8 mouse cellular contexts compared by ENCODE assay signal in the genomic region with DNA sequence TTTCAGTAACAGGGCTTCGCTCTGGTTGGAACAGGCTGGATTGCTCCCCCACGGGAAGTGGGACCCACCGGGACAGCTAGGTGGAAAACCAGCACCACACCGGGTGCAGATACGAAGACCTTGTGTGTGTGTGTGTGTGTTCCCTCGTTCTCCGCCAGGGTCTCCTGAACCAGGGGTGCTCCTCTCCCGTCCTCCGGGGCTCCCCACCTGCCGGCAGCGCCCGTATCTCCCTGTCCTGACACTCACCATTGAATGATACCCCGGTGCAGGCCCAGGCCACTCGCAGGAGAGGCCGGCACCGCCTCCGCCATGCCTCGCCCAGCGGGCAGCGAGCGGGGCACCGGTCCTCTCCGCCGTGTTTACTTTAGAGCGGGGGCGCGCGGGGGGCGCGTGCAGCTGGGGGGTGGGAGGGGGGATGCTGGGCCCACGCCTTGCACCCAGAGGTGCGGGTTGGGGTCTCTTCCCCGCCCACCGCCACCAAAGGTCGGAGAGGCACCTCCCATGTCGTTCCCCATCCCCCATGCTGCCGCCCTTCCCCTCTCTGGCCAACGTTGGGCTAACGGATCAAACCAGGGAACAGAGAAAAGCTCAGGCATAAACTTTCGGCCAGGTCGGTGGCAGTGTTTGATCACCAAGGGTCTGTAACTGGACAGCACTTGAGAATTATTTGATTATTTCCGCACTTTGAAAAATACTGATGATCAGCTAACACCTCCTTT. TPM values are rescaled to one million over a fixed set of nuclear protein-coding genes. Genes with fewer than 3 reads are reported as not detected.
DNase-seq lines count a peak whose midpoint lies in the region; ATAC-seq and TF ChIP-seq lines count a peak whose summit lies in the region.

TSS of gene Rfx8 (minus strand) at position 366 of the 719 bp plus-strand sequence.

- no peak for TF ChIP-seq CTCF in ES-Bruce4 (IDR thresholded peaks at IDR 0.05; ENCODE audit: low read depth, low read length)
- TF ChIP-seq CTCF in cortical plate, adult 2 months (IDR thresholded peaks at IDR 0.05; ENCODE audit: extremely low read depth, insufficient read depth, low read length): no peak

- 2% methylated on average over 42 of the region's 42 CpGs for WGBS in hindbrain, embryonic 11.5 days
- 2% methylated on average over 41 of the region's 42 CpGs for WGBS in midbrain, embryonic 11.5 days

- DNase-seq in hindbrain, embryonic 11.5 days (ENCODE audit: low spot score): peak; percentile 64
- peak; percentile 95 for DNase-seq in midbrain, embryonic 11.5 days (ENCODE audit: low spot score, missing footprints)
- no peak for DNase-seq in layer of hippocampus, postnatal 25 days (ENCODE audit: extremely low spot score in 1 of 2, low spot score in 1 of 2)
- no peak for DNase-seq in left cerebral cortex, adult 9 months (ENCODE audit: low spot score in 2 of 2)

- H3K4me1 ChIP-seq in erythroblast, embryonic 14.5 days (ENCODE audit: control insufficient read depth): no peaks in the 10 kb centered on the region
- H3K4me1 ChIP-seq in ES-Bruce4 (ENCODE audit: control insufficient read depth, insufficient read depth, low read length): no peaks in the 10 kb centered on the region
- H3K4me1 ChIP-seq in cortical plate, adult 2 months (ENCODE audit: control insufficient read depth, insufficient read depth, low read length): peaks cover 2% of the 10 kb centered on the region; the same call in 1 of the 2 replicates
- H3K4me1 ChIP-seq in hindbrain, embryonic 11.5 days (replicated peaks; ENCODE audit: control insufficient read depth, insufficient read depth, low read length): peaks cover 2% of the 10 kb centered on the region; the same call in 1 of the 2 replicates
- peaks cover 3% of the 10 kb centered on the region; the same call in 1 of the 2 replicates for H3K4me1 ChIP-seq in midbrain, embryonic 11.5 days (ENCODE audit: control insufficient read depth, insufficient read depth, low read length)

- H3K4me3 ChIP-seq in erythroblast, embryonic 14.5 days (replicated peaks): peak within 1 kb of the TSS; percentile 26
- H3K4me3 ChIP-seq in ES-Bruce4 (ENCODE audit: low read depth, low read length): peak within 1 kb of the TSS; percentile 58
- peak within 1 kb of the TSS; percentile 37 for H3K4me3 ChIP-seq in cortical plate, adult 2 months (ENCODE audit: insufficient read depth, low read length)
- peak within 1 kb of the TSS; percentile 56 for H3K4me3 ChIP-seq in hindbrain, embryonic 11.5 days (ENCODE audit: low read depth, low read length)
- H3K4me3 ChIP-seq in midbrain, embryonic 11.5 days (ENCODE audit: low read depth, low read length): peak within 1 kb of the TSS; percentile 53

- no peaks in the 10 kb centered on the region for H3K9me3 ChIP-seq in erythroblast, embryonic 14.5 days (ENCODE audit: control insufficient read depth, low read length)
- H3K9me3 ChIP-seq in ES-Bruce4 (replicated peaks; ENCODE audit: control insufficient read depth, insufficient read depth, low read length, poor library complexity, severe bottlenecking): no peaks in the 10 kb centered on the region
- H3K9me3 ChIP-seq in hindbrain, embryonic 11.5 days (ENCODE audit: control insufficient read depth, low read length): no peaks in the 10 kb centered on the region
- H3K9me3 ChIP-seq in midbrain, embryonic 11.5 days (ENCODE audit: control insufficient read depth, low read length): no peaks in the 10 kb centered on the region

- no peak for TF ChIP-seq EP300 in ES-Bruce4 (IDR thresholded peaks at IDR 0.05; ENCODE audit: insufficient read depth, low read depth, low read length)

- no peak for ATAC-seq in erythroblast, adult 5-6 weeks (replicated peaks; ENCODE audit: low FRiP score, poor library complexity, severe bottlenecking)
- ATAC-seq in hindbrain, embryonic 11.5 days (ENCODE audit: low FRiP score): peak; percentile 78
- peak; percentile 81 for ATAC-seq in midbrain, embryonic 11.5 days (ENCODE audit: low FRiP score)

- peak within 1 kb of the TSS; percentile 94 for H3K4me2 ChIP-seq in hindbrain, embryonic 11.5 days (replicated peaks; ENCODE audit: low read depth, low read length)
- H3K4me2 ChIP-seq in midbrain, embryonic 11.5 days: peak within 1 kb of the TSS; percentile 78

- no peaks in the 10 kb centered on the region for H3K36me3 ChIP-seq in erythroblast, embryonic 14.5 days (ENCODE audit: control insufficient read depth)
- no peaks in the 10 kb centered on the region for H3K36me3 ChIP-seq in ES-Bruce4 (ENCODE audit: control insufficient read depth, insufficient read depth, low read length, poor library complexity, severe bottlenecking)
- H3K36me3 ChIP-seq in hindbrain, embryonic 11.5 days (ENCODE audit: control insufficient read depth, insufficient read depth, low read length): no peaks in the 10 kb centered on the region
- H3K36me3 ChIP-seq in midbrain, embryonic 11.5 days (ENCODE audit: control insufficient read depth, insufficient read depth, low read length): no peaks in the 10 kb centered on the region

- peaks cover 13% of the 10 kb centered on the region for H3K27me3 ChIP-seq in erythroblast, embryonic 14.5 days (ENCODE audit: control insufficient read depth)
- no peaks in the 10 kb centered on the region for H3K27me3 ChIP-seq in ES-Bruce4 (ENCODE audit: control insufficient read depth, insufficient read depth, low read length, poor library complexity, severe bottlenecking)
- no peaks in the 10 kb centered on the region for H3K27me3 ChIP-seq in hindbrain, embryonic 11.5 days (ENCODE audit: control insufficient read depth, insufficient read depth, low read length)
- H3K27me3 ChIP-seq in midbrain, embryonic 11.5 days (ENCODE audit: control insufficient read depth, insufficient read depth, low read length): no peaks in the 10 kb centered on the region; the same call in 1 of the 2 replicates

- no peak for TF ChIP-seq POLR2A in ES-Bruce4 (IDR thresholded peaks at IDR 0.05; ENCODE audit: insufficient read depth, low read length)
- TF ChIP-seq POLR2A in cortical plate, adult 2 months (IDR thresholded peaks at IDR 0.05; ENCODE audit: extremely low read depth, insufficient read depth, low read length): no peak

- no peak within 1 kb of the TSS for H3K27ac ChIP-seq in ES-Bruce4 (ENCODE audit: insufficient read depth, low read length)
- no peak within 1 kb of the TSS for H3K27ac ChIP-seq in cortical plate, adult 2 months (ENCODE audit: insufficient read depth, low read length)
- H3K27ac ChIP-seq in hindbrain, embryonic 11.5 days (ENCODE audit: low read depth, low read length): no peak within 1 kb of the TSS
- H3K27ac ChIP-seq in midbrain, embryonic 11.5 days (ENCODE audit: low read depth, low read length): no peak within 1 kb of the TSS

- peak within 1 kb of the TSS; percentile 70 for H3K9ac ChIP-seq in ES-Bruce4 (ENCODE audit: low read depth, poor library complexity, severe bottlenecking)
- H3K9ac ChIP-seq in hindbrain, embryonic 11.5 days (ENCODE audit: low read depth, low read length): peak within 1 kb of the TSS; percentile 81
- peak within 1 kb of the TSS; percentile 81 for H3K9ac ChIP-seq in midbrain, embryonic 11.5 days (ENCODE audit: low read length)

RNA-seq across cellular contexts. Expression of gene Rfx8, which starts in this region (rescaled TPM):
- polyA plus RNA-seq in erythroblast, embryonic 14.5 days (2012): 0.04 and 0.05 TPM in 2 replicates
- not detected in 2 replicates for total RNA-seq in erythroblast, adult 5-6 weeks (2015; ENCODE audit: low replicate concordance)
- total RNA-seq in erythroblast, adult 5-6 weeks (2017; ENCODE audit: low replicate concordance): not detected in 2 replicates
- not detected in 2 replicates for polyA plus RNA-seq in ES-Bruce4 (2011; ENCODE audit: insufficient read depth, insufficient read length, low read depth, missing spikeins)
- polyA plus RNA-seq in cortical plate, adult 2 months (2012; rRNA removed): 0.31 and 0.53 TPM in 2 replicates
- polyA plus RNA-seq in hindbrain, embryonic 11.5 days (2014; fragmentation: Nextera tagmentation; extraction: Ambion mirVana): 0.31 and 0.42 TPM in 2 replicates
- 0.15 and 0.39 TPM in 2 replicates for polyA plus RNA-seq in midbrain, embryonic 11.5 days (2014; fragmentation: Nextera tagmentation; extraction: Ambion mirVana)
- under 1 TPM; 0.19 to 0.54 TPM for total RNA-seq in layer of hippocampus, postnatal 25 days (2021)

Comparison
In these comparisons a context has a peak if more than half of its experiments do, and no peak if none do; other contexts are left out.
1. Peak in DNase-seq, ATAC-seq, H3K4me3 ChIP-seq, H3K9ac ChIP-seq and H3K4me2 ChIP-seq in hindbrain, embryonic 11.5 days; RNA of the gene not detected or under 1 TPM.
2. Peak in DNase-seq, ATAC-seq, H3K4me3 ChIP-seq, H3K9ac ChIP-seq and H3K4me2 ChIP-seq in midbrain, embryonic 11.5 days; RNA of the gene not detected or under 1 TPM.